Mouse (Mus musculus) frontal cortex, postnatal 10 days (tissue): ENCODE data around the gene Rap1gap.
A peak's percentile ranks its signal among the peaks of the same experiment; 100 is the strongest.

Experiments
- DNase-seq, 2 experiments: peaks; one replicate each; pipeline ENCODE4 v3.0.0; 2022; ENCODE audit warnings: low spot score in 2 of 2, mixed read lengths in 1 of 2

Rap1gap gene

GRCm38 (mm10) chr4:137744433-137744918 lies 80.0 kb downstream of the Rap1gap start:
- peak in 1 of 2 experiments; percentile 51 for DNase-seq

GRCm38 (mm10) chr4:137747091-137747490 lies 82.6 kb downstream of the Rap1gap start:
- DNase-seq, result no peak

DNA sequence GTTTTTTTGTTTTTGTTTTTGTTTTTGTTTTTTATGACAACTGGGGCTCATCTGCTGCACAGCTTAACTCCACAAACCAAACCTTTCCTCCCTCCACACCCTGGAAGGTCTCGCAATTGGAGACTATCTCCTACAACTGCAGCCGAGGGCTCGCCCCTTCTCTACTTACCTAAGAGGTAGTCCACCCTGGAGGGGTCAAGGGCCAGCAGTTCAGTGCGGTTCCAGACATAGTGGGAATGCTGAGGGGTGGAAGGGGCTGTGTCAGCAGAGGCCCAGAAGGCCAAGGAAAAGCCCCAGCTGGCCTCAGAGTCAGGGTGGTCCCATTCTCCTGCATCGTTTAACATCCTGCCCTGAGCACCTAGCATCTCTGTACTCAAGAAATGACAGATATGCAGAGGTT lies 83.1 kb downstream of the Rap1gap start:
- DNase-seq, result no peak

DNA sequence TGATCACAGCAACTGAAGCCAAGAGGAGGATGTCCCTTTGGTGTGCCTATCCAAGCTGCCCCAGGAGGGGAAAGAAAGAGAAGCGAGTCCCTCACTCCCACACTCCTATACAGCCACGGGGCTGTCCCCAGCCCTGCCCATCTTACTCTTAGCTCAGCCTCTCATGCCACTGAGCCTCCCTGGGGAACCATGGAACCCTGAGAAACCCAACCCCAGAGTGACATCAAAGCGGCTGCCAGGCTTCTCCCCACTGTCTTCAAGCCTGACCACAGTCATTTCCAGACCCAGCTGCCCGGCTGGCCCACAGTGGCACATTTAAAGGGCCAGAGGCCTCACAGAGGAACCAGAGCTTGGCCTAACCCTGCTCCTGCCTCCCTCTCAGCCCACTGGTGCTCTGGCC lies 84.2 kb downstream of the Rap1gap start:
- DNase-seq, result no peak

- DNase-seq, result no peak
Observed at GRCm38 (mm10) chr4:137749680-137750079, 85.2 kb downstream of the Rap1gap start.

GRCm38 (mm10) chr4:137750121-137750520 lies 85.6 kb downstream of the Rap1gap start:
- no peak for DNase-seq

DNA sequence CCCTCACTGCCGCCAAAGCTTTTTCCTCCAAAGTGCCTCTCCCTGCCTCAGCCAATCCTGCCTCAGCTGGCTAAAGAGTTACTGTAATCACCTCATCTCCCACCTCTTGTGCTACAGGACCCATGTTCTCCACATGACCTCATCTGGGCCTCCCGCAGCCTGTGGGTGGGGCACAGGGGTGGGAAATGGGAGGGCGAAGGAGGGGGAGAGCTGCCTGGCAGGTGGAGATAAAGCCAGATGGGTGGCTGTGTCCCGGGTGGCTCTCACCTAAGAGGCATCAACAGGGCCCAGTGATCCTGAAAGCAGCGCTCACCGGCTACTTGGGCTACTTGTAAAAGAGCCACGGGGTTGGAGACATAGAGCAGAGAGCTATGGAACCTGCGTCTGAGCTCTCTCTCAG lies 86.8 kb downstream of the Rap1gap start:
- no peak for DNase-seq

- DNase-seq, result no peak
Observed at GRCm38 (mm10) chr4:137751717-137752116, 87.2 kb downstream of the Rap1gap start.

DNA sequence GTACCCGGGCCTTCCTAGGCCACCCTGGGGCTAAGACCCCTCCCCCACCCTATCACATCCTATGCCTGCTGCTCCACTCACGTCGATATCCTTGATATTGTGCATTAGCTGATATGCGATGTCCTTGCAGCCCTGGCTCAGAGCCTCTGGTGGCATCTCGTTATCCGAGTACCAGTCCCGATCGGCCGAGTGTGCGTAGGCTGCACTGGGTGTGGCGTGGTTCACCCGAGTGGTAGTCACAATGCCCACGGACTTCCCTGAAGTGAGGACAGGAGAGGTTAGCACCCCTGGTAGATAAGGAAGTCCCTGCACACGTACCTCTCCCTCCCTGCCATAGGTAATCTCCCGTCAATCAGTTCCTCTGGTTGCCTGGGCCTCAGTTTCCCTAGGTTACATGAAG lies 87.9 kb downstream of the Rap1gap start:
- no peak for DNase-seq

- DNase-seq, result no peak
Observed at GRCm38 (mm10) chr4:137753199-137753598, 88.7 kb downstream of the Rap1gap start.

GRCm38 (mm10) chr4:137754446-137754845 lies 89.9 kb downstream of the Rap1gap start:
- DNase-seq, result no peak

GRCm38 (mm10) chr4:137762886-137763285 lies 98.4 kb downstream of the Rap1gap start:
- no peak for DNase-seq

DNA sequence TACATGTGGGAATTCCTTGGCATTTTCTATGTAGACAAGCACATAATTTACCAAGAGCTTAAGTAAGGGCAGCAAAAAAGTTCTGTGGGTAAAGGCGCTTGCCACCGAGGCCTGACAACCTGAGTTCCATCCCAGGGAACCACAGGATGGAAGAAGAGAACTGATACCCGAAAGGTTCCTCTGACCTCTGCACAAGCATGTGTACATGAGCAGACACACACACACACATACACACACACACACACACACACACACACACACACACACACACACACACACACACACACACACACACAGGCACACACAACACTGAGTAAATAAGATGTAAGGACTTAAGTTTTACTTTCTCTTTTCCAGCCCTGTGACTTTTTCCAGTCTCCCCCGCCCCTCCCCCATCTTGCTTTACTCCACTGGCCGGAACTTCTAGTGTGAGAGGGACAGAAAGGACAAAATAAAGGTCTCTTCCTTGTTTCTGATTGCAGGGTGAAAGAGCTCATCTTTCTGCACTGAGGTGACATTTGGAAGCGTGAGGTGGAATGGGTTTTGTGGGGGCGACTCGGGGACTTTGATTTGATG lies 99.5 kb downstream of the Rap1gap start:
- no peak for DNase-seq

- DNase-seq, result no peak
Observed at GRCm38 (mm10) chr4:137764621-137765020, 100.1 kb downstream of the Rap1gap start.

GRCm38 (mm10) chr4:137765554-137765971 lies 101.0 kb downstream of the Rap1gap start:
- DNase-seq, result peak; percentile 57 to 66

DNA sequence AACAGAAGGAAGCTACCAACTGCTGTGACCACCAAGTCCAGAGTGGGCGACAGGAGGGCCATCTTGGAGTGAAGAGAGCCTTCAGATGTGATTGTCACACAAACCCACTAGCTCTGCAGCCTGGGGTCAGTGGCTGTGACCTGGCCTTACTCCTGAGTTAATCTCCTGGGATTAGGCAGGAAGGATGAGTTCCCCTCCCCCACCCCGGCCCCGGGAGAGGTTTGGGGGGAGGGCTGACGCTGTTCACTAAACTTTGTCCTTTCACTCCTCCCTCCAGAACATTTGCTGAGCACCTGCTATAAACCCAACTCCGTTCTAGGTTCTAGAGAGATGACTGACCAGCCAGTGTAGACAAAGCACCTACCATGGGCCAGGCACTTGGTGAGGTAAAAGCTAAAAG lies 101.8 kb downstream of the Rap1gap start:
- no peak for DNase-seq

- DNase-seq, result no peak
Observed at GRCm38 (mm10) chr4:137768381-137768780, 103.9 kb downstream of the Rap1gap start.

DNA sequence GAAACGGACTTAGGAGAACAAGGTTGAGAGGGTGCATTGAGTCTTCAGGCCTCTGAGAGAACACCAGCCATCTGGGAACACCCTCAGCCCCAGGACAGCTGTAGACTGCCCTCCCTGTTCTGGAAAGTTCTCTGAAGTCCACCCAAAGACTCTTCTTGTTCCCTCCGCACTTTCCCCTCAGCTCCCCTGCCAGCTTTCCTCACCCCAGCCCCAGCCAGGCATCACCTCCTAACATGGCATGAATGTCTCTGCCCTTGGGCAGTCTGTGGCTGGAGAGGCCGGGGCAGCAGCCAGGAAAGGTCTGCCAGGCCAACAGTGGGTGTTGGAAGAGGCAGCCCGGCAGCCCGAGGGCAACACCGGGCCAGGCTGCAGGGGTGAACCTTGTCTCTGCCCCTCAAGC lies 104.3 kb downstream of the Rap1gap start:
- no peak for DNase-seq

GRCm38 (mm10) chr4:137769635-137770034 lies 105.1 kb downstream of the Rap1gap start:
- no peak for DNase-seq

DNA sequence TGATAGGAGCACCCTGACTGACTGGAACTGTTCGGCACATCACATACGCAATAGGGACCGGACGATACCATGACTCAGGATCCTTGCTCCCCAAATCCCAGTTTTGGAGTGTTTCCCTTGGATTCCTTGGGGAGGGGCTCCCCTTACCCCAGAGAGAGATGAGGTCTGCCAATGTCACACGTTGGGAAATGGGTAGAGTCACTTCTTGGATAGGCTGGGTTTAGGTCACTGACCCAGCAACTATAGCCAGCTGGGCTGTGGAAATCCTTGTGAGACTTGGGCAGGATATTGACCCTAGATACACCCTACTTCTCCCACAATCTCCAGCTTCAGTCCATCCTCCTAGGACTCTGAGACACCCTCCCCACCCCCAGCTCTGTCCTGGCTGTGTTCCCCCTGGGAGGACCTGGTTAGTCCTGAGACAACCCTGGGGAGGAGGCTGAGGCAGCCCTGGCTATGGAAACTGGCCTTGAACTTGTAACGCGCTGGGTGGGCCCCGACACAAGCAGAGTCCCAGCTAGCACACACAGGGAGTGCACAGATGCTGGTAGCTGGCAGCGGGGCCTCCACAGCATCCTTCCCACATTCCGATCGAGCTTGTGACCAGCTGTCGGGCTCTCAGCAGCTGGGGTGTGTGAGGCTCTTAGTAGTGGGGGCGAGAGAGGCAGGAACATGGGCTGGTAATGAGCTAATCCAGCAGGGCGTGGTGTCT lies 106.5 kb downstream of the Rap1gap start:
- no peak for DNase-seq

- DNase-seq, result no peak
Observed at GRCm38 (mm10) chr4:137771749-137772148, 107.2 kb downstream of the Rap1gap start.

- DNase-seq, result no peak
Observed at GRCm38 (mm10) chr4:137772438-137773056, 108.0 kb downstream of the Rap1gap start.

DNA sequence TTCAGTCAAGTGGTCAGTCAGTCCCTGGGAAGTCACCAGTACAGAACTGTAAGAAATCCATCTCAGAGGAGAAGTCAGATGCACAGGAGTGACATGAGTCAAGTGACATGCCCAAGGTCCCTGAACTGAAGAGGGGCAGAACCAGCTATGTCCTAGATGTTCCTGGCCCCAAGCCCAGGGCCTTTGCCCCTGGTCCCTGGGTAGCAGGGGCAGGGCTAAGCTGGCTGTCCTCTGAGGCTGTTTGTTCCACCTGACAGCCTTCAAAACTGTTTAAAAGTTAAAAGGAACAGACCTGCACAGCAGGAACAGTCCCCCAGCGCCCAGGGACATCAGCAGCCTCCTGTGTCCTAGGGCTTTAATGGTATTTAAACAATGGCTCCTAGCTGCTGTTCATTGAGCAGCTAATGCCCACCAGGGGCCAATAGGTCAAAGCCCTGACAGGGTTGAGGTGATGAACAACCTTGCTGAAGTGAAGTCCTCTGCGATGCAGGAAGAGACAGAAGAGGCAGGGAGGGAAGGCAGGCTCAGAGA lies 108.9 kb downstream of the Rap1gap start:
- no peak for DNase-seq
